Mouse (Mus musculus) neural tube, embryonic 14.5 days (tissue): ENCODE results near the gene Rilpl1. TPM values are rescaled to one million over a fixed set of nuclear protein-coding genes. Genes with fewer than 3 reads are reported as not detected.
"Not testable (repeated sequence)": the region's sequence is repeated elsewhere in the genome, so short reads cannot be mapped to it uniquely, and the experiment has no call there.

Experiments
- ATAC-seq: fragments of 200-750 bp; cut with Nextera tagmentation; 2 replicates; pipeline ENCODE4 v1.8.0; 2017; ENCODE audit warnings: low read depth, mild to moderate bottlenecking, moderate TSS enrichment, moderate library complexity
- H3K27ac ChIP-seq: fragments of 300-500 bp; sonication (generic); 2 replicates; pipeline ENCODE4 v1.5.1; 2014; ENCODE audit warnings: low read depth, mild to moderate bottlenecking, control low read depth, low read length, moderate library complexity, mixed read lengths
- H3K27me3 ChIP-seq: fragments of 300-500 bp; sonication (generic); 2 replicates; pipeline ENCODE4 v1.6.1; 2014; ENCODE audit warnings: low read length; ENCODE audit not compliant: control insufficient read depth, insufficient read depth
- H3K36me3 ChIP-seq: fragments of 300-500 bp; sonication (generic); 2 replicates; pipeline ENCODE4 v1.6.1; 2014; ENCODE audit warnings: low read length, mixed read lengths; ENCODE audit not compliant: control insufficient read depth, insufficient read depth
- H3K4me1 ChIP-seq: fragments of 300-500 bp; sonication (generic); 2 replicates; pipeline ENCODE4 v1.6.1; 2014; ENCODE audit warnings: low read length; ENCODE audit not compliant: control insufficient read depth, insufficient read depth
- H3K4me2 ChIP-seq: fragments of 300-500 bp; sonication (generic); 2 replicates; pipeline ENCODE4 v1.6.1; 2014; ENCODE audit warnings: mild to moderate bottlenecking, low read depth, low read length, control low read depth
- H3K4me3 ChIP-seq: fragments of 300-500 bp; sonication (generic); 2 replicates; pipeline ENCODE4 v1.5.1; 2014; ENCODE audit warnings: low read depth, low read length, control low read depth, mixed read lengths
- H3K9ac ChIP-seq: fragments of 300-500 bp; sonication (generic); replicated peaks from 2 replicates; pipeline ENCODE4 v1.6.1; 2014; ENCODE audit warnings: low read depth, mild to moderate bottlenecking, control low read depth, low read length, mixed read lengths
- H3K9me3 ChIP-seq: fragments of 300-500 bp; sonication (generic); 2 replicates; pipeline ENCODE4 v1.6.1; 2016; ENCODE audit warnings: low read length; ENCODE audit not compliant: control insufficient read depth
- WGBS: fragments of 180-500 bp; shearing (Covaris S2); extraction: QIAGEN DNeasy Blood & Tissue Kit; methylation state at CpG from one replicate; pipeline ENCODE4 v1.1.7; 2014; 5-methylcytosine and 5-hydroxymethylcytosine counted together
- polyA plus RNA-seq: library from polyadenylated mRNA; unstranded; fragments of >200 nt; fragmentation: Nextera tagmentation; extraction: Ambion mirVana; gene quantifications from 2 replicates; pipeline ENCODE4 v1.2.1, GENCODE M21; 2014

Rilpl1 gene
- polyA plus RNA-seq, 1 experiment from 2014 or later = 11.0 TPM

- ATAC-seq = no peak
- H3K36me3 ChIP-seq = peaks cover 9% of the 10 kb centered on the region; the same call in 1 of the 2 replicates
- no peaks in the 10 kb centered on the region for H3K27me3 ChIP-seq
- H3K9me3 ChIP-seq = no peaks in the 10 kb centered on the region
- no peak overlapping the region for H3K4me3 ChIP-seq
- no peak overlapping the region for H3K4me2 ChIP-seq
- no peak overlapping the region for H3K9ac ChIP-seq
- 90% methylated on average over 6 of the region's 6 CpGs for WGBS
- no peaks in the 10 kb centered on the region for H3K4me1 ChIP-seq
- H3K27ac ChIP-seq = no peak overlapping the region
Observed at GRCm38 (mm10) chr5:124470591-124471171, 60.5 kb downstream of the Rilpl1 start.

GRCm38 (mm10) chr5:124469486-124469885, 61.7 kb downstream of the Rilpl1 start:
- no peak for ATAC-seq
- Histone ChIP-seq H3K27me3 (no peaks in the 10 kb centered on the region), H3K36me3 (peaks cover 9% of the 10 kb centered on the region; the same call in 1 of the 2 replicates), H3K4me2 (no peak overlapping the region), H3K27ac (no peak overlapping the region), H3K9me3 (no peaks in the 10 kb centered on the region), H3K4me1 (no peaks in the 10 kb centered on the region), H3K9ac (no peak overlapping the region), H3K4me3 (no peak overlapping the region)
- 91% methylated on average over 6 of the region's 6 CpGs for WGBS

GRCm38 (mm10) chr5:124468365-124468764, 62.8 kb downstream of the Rilpl1 start:
- no peak overlapping the region for H3K9ac ChIP-seq
- 92% methylated on average over 7 of the region's 7 CpGs for WGBS
- no peak overlapping the region for H3K27ac ChIP-seq
- H3K27me3 ChIP-seq = no peaks in the 10 kb centered on the region
- no peak overlapping the region for H3K4me3 ChIP-seq
- no peak overlapping the region for H3K4me2 ChIP-seq
- H3K36me3 ChIP-seq = peaks cover 9% of the 10 kb centered on the region; the same call in 1 of the 2 replicates
- H3K4me1 ChIP-seq = no peaks in the 10 kb centered on the region
- no peak for ATAC-seq
- no peaks in the 10 kb centered on the region for H3K9me3 ChIP-seq

- no peaks in the 10 kb centered on the region for H3K27me3 ChIP-seq
- no peaks in the 10 kb centered on the region for H3K4me1 ChIP-seq
- WGBS = 100% methylated on average over 1 of the region's 1 CpGs
- no peaks in the 10 kb centered on the region for H3K9me3 ChIP-seq
- peaks cover 12% of the 10 kb centered on the region for H3K36me3 ChIP-seq
- no peak for ATAC-seq
- H3K27ac ChIP-seq = no peak overlapping the region
- no peak overlapping the region for H3K4me3 ChIP-seq
- no peak overlapping the region for H3K9ac ChIP-seq
- no peak overlapping the region for H3K4me2 ChIP-seq
Observed at GRCm38 (mm10) chr5:124467766-124468165, 63.4 kb downstream of the Rilpl1 start.

GRCm38 (mm10) chr5:124464905-124465304, 66.3 kb downstream of the Rilpl1 start:
- H3K4me2 ChIP-seq = no peak overlapping the region
- H3K9me3 ChIP-seq = no peaks in the 10 kb centered on the region
- H3K9ac ChIP-seq = no peak overlapping the region
- peaks cover 23% of the 10 kb centered on the region for H3K36me3 ChIP-seq
- H3K27ac ChIP-seq = no peak overlapping the region
- no peaks in the 10 kb centered on the region for H3K27me3 ChIP-seq
- no peak overlapping the region for H3K4me3 ChIP-seq
- no peaks in the 10 kb centered on the region for H3K4me1 ChIP-seq
- ATAC-seq = no peak

GRCm38 (mm10) chr5:124463462-124463861, 67.7 kb downstream of the Rilpl1 start:
- Histone ChIP-seq H3K27me3 (no peaks in the 10 kb centered on the region), H3K4me3 (no peak overlapping the region), H3K9me3 (no peaks in the 10 kb centered on the region), H3K27ac (no peak overlapping the region), H3K4me2 (no peak overlapping the region), H3K4me1 (no peaks in the 10 kb centered on the region), H3K36me3 (peaks cover 35% of the 10 kb centered on the region), H3K9ac (no peak overlapping the region)
- no peak for ATAC-seq
- 89% methylated on average over 5 of the region's 5 CpGs for WGBS

GRCm38 (mm10) chr5:124462297-124463025, 68.7 kb downstream of the Rilpl1 start:
- H3K4me2 ChIP-seq = no peak overlapping the region
- no peak overlapping the region for H3K9ac ChIP-seq
- 89% methylated on average over 8 of the region's 8 CpGs for WGBS
- no peaks in the 10 kb centered on the region for H3K27me3 ChIP-seq
- no peak for ATAC-seq
- H3K27ac ChIP-seq = no peak overlapping the region
- no peaks in the 10 kb centered on the region for H3K4me1 ChIP-seq
- no peak overlapping the region for H3K4me3 ChIP-seq
- H3K9me3 ChIP-seq = no peaks in the 10 kb centered on the region
- peaks cover 36% of the 10 kb centered on the region for H3K36me3 ChIP-seq

- not testable (repeated sequence) for H3K27me3 ChIP-seq, H3K4me2 ChIP-seq, H3K27ac ChIP-seq, H3K4me3 ChIP-seq, ATAC-seq, H3K9me3 ChIP-seq, H3K4me1 ChIP-seq, H3K9ac ChIP-seq
- WGBS = 95% methylated on average over 14 of the region's 14 CpGs
- H3K36me3 ChIP-seq = peaks cover 50% of the 10 kb centered on the region
Observed at GRCm38 (mm10) chr5:124460922-124461321, 70.3 kb downstream of the Rilpl1 start.

- Histone ChIP-seq H3K4me3 (no peak overlapping the region), H3K27ac (no peak overlapping the region), H3K36me3 (peaks cover 73% of the 10 kb centered on the region), H3K4me2 (no peak overlapping the region), H3K4me1 (no peaks in the 10 kb centered on the region), H3K9me3 (no peaks in the 10 kb centered on the region), H3K9ac (no peak overlapping the region), H3K27me3 (no peaks in the 10 kb centered on the region)
- no peak for ATAC-seq
- 95% methylated on average over 6 of the region's 6 CpGs for WGBS
Observed at GRCm38 (mm10) chr5:124456762-124457161, 74.4 kb downstream of the Rilpl1 start.
